ENCODE assay signal across 25 mouse cellular contexts in the genomic region with DNA sequence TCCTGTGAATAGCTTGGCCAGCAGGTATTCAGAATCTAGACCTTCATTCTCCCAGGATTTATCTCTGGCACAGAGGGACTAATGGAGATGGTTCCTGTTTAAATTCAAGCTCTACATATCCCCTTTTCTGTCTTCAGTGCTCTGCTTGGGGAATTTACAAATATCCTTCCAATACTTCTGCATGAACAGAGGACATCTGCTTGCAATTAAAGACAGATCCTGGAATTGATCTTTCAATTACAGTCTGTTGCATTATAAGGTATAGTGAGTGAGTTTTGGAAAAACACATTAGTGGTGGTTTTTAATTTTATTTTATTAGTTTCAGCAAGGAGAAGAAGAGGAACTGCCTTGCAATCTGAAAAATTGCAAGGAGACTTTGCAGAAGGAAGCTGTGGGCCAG.
DNase-seq lines count a peak whose midpoint lies in the region; ATAC-seq and TF ChIP-seq lines count a peak whose summit lies in the region.
"Had no signal": no experiment of that assay in that cellular context is flagged by ENCODE, and none has a peak within 500 bp of the region (broad histone marks: within the 10 kb centered on the region; RNA-seq: fewer than 3 reads in every experiment).

No protein-coding gene starts in this region.

- peak; percentile 54 for DNase-seq in embryonic facial prominence, embryonic 11.5 days (ENCODE audit: low spot score)
- no peak for DNase-seq in embryonic facial prominence, embryonic 10.5 days (ENCODE audit: low spot score)
- DNase-seq in limb, embryonic 14.5 days (ENCODE audit: low spot score) = peak; percentile 43
- DNase-seq in spleen, adult 18-20 months = no peak
- no peak for DNase-seq in spleen, postnatal 36 days (ENCODE audit: low spot score in 2 of 2)
- DNase-seq: adrenal gland, adult 8-10 months; adrenal gland, postnatal 25 days; cerebellum, adult 11-12 months; cerebellum, adult 8-10 months; cerebellum, postnatal 10 days; cerebellum, postnatal 36 days; gastrocnemius, adult 2 months; gastrocnemius, postnatal 14 days; heart, adult 11 months had no signal

- H3K9ac ChIP-seq in embryonic facial prominence, embryonic 11.5 days (replicated peaks; ENCODE audit: low read length) = no peak overlapping the region
- H3K9ac ChIP-seq in embryonic facial prominence, embryonic 13.5 days = no peak overlapping the region
- no peak overlapping the region for H3K9ac ChIP-seq in limb, embryonic 14.5 days (ENCODE audit: low read depth, low read length, severe bottlenecking)
- H3K9ac ChIP-seq: embryonic facial prominence, embryonic 12.5 days; forebrain, embryonic 13.5 days; hindbrain, embryonic 12.5 days; hindbrain, embryonic 15.5 days had no signal

- ATAC-seq in embryonic facial prominence, embryonic 11.5 days (replicated peaks; ENCODE audit: insufficient number of reproducible peaks, low FRiP score, low TSS enrichment, low read depth) = no peak
- ATAC-seq in embryonic facial prominence, embryonic 13.5 days (ENCODE audit: insufficient number of reproducible peaks, insufficient read depth, low FRiP score, low TSS enrichment, low read depth) = no peak
- ATAC-seq in limb, embryonic 14.5 days (ENCODE audit: low FRiP score, low read depth) = peak; percentile 80
- ATAC-seq in erythroblast, adult 5-6 weeks (replicated peaks; ENCODE audit: low FRiP score, poor library complexity, severe bottlenecking) = no peak
- ATAC-seq: activated CD4-positive, CD25-positive, alpha-beta regulatory T cell, adult 4 months; forebrain, embryonic 13.5 days; forebrain, embryonic 16.5 days had no signal

- no peak for TF ChIP-seq POLR2A in embryonic fibroblast, embryonic 13.5 days (IDR thresholded peaks at IDR 0.05; ENCODE audit: low read depth, low read length)
- no peak for TF ChIP-seq POLR2A in limb, embryonic 14.5 days (IDR thresholded peaks at IDR 0.05; ENCODE audit: borderline replicate concordance, extremely low read depth, insufficient read depth, insufficient read length)

- no peaks in the 10 kb centered on the region for H3K4me1 ChIP-seq in embryonic facial prominence, embryonic 11.5 days (ENCODE audit: control insufficient read depth, insufficient read depth, low read length)
- peaks cover 16% of the 10 kb centered on the region for H3K4me1 ChIP-seq in embryonic facial prominence, embryonic 10.5 days
- peaks cover 36% of the 10 kb centered on the region for H3K4me1 ChIP-seq in embryonic facial prominence, embryonic 13.5 days
- peaks cover 14% of the 10 kb centered on the region for H3K4me1 ChIP-seq in embryonic fibroblast, embryonic 13.5 days (ENCODE audit: control insufficient read depth, insufficient read depth, low read length)
- H3K4me1 ChIP-seq in limb, embryonic 14.5 days (ENCODE audit: control insufficient read depth, insufficient read depth, low read length) = peaks cover 21% of the 10 kb centered on the region
- H3K4me1 ChIP-seq: forebrain, embryonic 13.5 days; hindbrain, embryonic 15.5 days had no signal

- no peak overlapping the region for H3K4me2 ChIP-seq in embryonic facial prominence, embryonic 11.5 days (ENCODE audit: low read depth, low read length)
- H3K4me2 ChIP-seq in embryonic facial prominence, embryonic 13.5 days = no peak overlapping the region
- no peak overlapping the region for H3K4me2 ChIP-seq in limb, embryonic 14.5 days (replicated peaks; ENCODE audit: low read depth, low read length, severe bottlenecking)
- H3K4me2 ChIP-seq: embryonic facial prominence, embryonic 12.5 days; forebrain, embryonic 13.5 days; heart, embryonic 11.5 days; hindbrain, embryonic 12.5 days; hindbrain, embryonic 15.5 days had no signal

- no peaks in the 10 kb centered on the region for H3K9me3 ChIP-seq in embryonic facial prominence, embryonic 11.5 days (replicated peaks; ENCODE audit: control insufficient read depth, low read length)
- no peaks in the 10 kb centered on the region for H3K9me3 ChIP-seq in embryonic facial prominence, embryonic 10.5 days
- no peaks in the 10 kb centered on the region for H3K9me3 ChIP-seq in embryonic facial prominence, embryonic 13.5 days
- no peaks in the 10 kb centered on the region for H3K9me3 ChIP-seq in limb, embryonic 14.5 days (ENCODE audit: control insufficient read depth, low read length)
- H3K9me3 ChIP-seq: embryonic facial prominence, embryonic 12.5 days; forebrain, embryonic 10.5 days; forebrain, embryonic 13.5 days; hindbrain, embryonic 12.5 days; hindbrain, embryonic 15.5 days had no signal

- no peak overlapping the region for H3K27ac ChIP-seq in embryonic facial prominence, embryonic 11.5 days (replicated peaks; ENCODE audit: low read depth, low read length)
- H3K27ac ChIP-seq in embryonic facial prominence, embryonic 10.5 days (replicated peaks) = no peak overlapping the region; the same call in 1 of the 2 replicates
- H3K27ac ChIP-seq in embryonic facial prominence, embryonic 13.5 days = peak overlapping the region; percentile 77
- H3K27ac ChIP-seq in embryonic fibroblast, embryonic 13.5 days (ENCODE audit: insufficient read depth, low read length) = peak overlapping the region; percentile 51; the same call in 1 of the 2 replicates
- H3K27ac ChIP-seq in limb, embryonic 14.5 days (replicated peaks; ENCODE audit: low read depth, low read length) = peak overlapping the region; percentile 33; the same call in 1 of the 2 replicates
- H3K27ac ChIP-seq: forebrain, embryonic 10.5 days; forebrain, embryonic 13.5 days; gastrocnemius, adult 2 months; hindbrain, embryonic 12.5 days; hindbrain, embryonic 15.5 days had no signal

- H3K4me3 ChIP-seq in embryonic facial prominence, embryonic 11.5 days (ENCODE audit: low read depth, low read length) = no peak overlapping the region
- H3K4me3 ChIP-seq in embryonic facial prominence, embryonic 10.5 days = no peak overlapping the region
- H3K4me3 ChIP-seq in embryonic facial prominence, embryonic 13.5 days = no peak overlapping the region
- no peak overlapping the region for H3K4me3 ChIP-seq in embryonic fibroblast, embryonic 13.5 days (ENCODE audit: insufficient read depth, low read length)
- no peak overlapping the region for H3K4me3 ChIP-seq in limb, embryonic 14.5 days (replicated peaks; ENCODE audit: low read length)
- H3K4me3 ChIP-seq: embryonic facial prominence, embryonic 12.5 days; forebrain, embryonic 10.5 days; forebrain, embryonic 13.5 days; gastrocnemius, adult 2 months; hindbrain, embryonic 12.5 days; hindbrain, embryonic 15.5 days had no signal

- no peaks in the 10 kb centered on the region for H3K27me3 ChIP-seq in embryonic facial prominence, embryonic 11.5 days (ENCODE audit: control insufficient read depth, insufficient read depth, low read length)
- H3K27me3 ChIP-seq in embryonic facial prominence, embryonic 10.5 days (replicated peaks; ENCODE audit: low read depth, poor library complexity, severe bottlenecking) = no peaks in the 10 kb centered on the region
- no peaks in the 10 kb centered on the region for H3K27me3 ChIP-seq in embryonic facial prominence, embryonic 13.5 days
- H3K27me3 ChIP-seq in limb, embryonic 14.5 days (ENCODE audit: control insufficient read depth, insufficient read depth, low read length) = no peaks in the 10 kb centered on the region
- H3K27me3 ChIP-seq: embryonic facial prominence, embryonic 12.5 days; forebrain, embryonic 13.5 days; hindbrain, embryonic 12.5 days; hindbrain, embryonic 15.5 days had no signal

- H3K36me3 ChIP-seq in embryonic facial prominence, embryonic 11.5 days (replicated peaks; ENCODE audit: control insufficient read depth, insufficient read depth, low read depth, low read length) = no peaks in the 10 kb centered on the region
- no peaks in the 10 kb centered on the region for H3K36me3 ChIP-seq in embryonic facial prominence, embryonic 10.5 days (replicated peaks)
- H3K36me3 ChIP-seq in embryonic facial prominence, embryonic 13.5 days = no peaks in the 10 kb centered on the region
- H3K36me3 ChIP-seq in limb, embryonic 14.5 days (ENCODE audit: control insufficient read depth, insufficient read depth, low read length) = no peaks in the 10 kb centered on the region
- H3K36me3 ChIP-seq: embryonic facial prominence, embryonic 12.5 days; forebrain, embryonic 10.5 days; hindbrain, embryonic 12.5 days; hindbrain, embryonic 15.5 days had no signal

- no peak for TF ChIP-seq CTCF in embryonic fibroblast, embryonic 13.5 days (IDR thresholded peaks at IDR 0.05; ENCODE audit: borderline replicate concordance, insufficient read depth, low read length)

Comparison
In these comparisons a context has a peak if more than half of its experiments do, and no peak if none do; other contexts are left out.
1. DNase-seq: peak in embryonic facial prominence, embryonic 11.5 days (single experiment) and limb, embryonic 14.5 days (single experiment); none in embryonic facial prominence, embryonic 10.5 days (single experiment), spleen, adult 18-20 months (0 of 2) and spleen, postnatal 36 days (0 of 2).
2. H3K27ac ChIP-seq: peak in embryonic facial prominence, embryonic 13.5 days (single experiment), embryonic fibroblast, embryonic 13.5 days (single experiment) and limb, embryonic 14.5 days (single experiment); none in embryonic facial prominence, embryonic 11.5 days (single experiment) and embryonic facial prominence, embryonic 10.5 days (single experiment).